Mouse (Mus musculus) urinary bladder, postnatal 14 days (tissue): ENCODE measurements around the gene Cyp3a57.
A peak's percentile ranks its signal among the peaks of the same experiment; 100 is the strongest.
"Not testable (repeated sequence)": the region's sequence is repeated elsewhere in the genome, so short reads cannot be mapped to it uniquely, and the experiment has no call there.

Source experiments
- DNase-seq: peaks from one replicate; pipeline ENCODE4 v3.0.0; 2021; ENCODE audit warnings: low spot score

The Cyp3a57 gene

DNA sequence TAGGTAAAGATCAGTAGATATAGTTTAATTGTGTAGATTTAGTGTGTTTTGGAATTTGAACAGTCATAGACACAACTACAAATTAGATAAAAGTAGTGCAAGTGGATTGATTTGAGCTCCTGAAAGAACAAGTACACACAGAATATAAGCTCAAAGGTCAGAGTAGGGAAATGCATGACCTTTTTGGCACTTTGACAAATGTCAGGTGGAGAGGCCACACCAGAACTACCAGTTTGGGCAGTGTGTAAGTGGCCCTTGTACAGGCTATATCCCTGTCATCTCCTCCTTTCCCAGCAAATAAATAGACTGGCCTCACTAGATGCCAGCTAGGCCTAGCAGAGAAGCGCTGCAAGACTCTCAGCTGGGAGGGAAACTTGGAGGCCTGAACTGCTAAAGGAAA is at the start of gene Cyp3a57:
Gene Cyp3a57, plus strand, starts transcription at position 339 of the 400 bp plus-strand sequence.
- DNase-seq, result peak; percentile 15

DNA sequence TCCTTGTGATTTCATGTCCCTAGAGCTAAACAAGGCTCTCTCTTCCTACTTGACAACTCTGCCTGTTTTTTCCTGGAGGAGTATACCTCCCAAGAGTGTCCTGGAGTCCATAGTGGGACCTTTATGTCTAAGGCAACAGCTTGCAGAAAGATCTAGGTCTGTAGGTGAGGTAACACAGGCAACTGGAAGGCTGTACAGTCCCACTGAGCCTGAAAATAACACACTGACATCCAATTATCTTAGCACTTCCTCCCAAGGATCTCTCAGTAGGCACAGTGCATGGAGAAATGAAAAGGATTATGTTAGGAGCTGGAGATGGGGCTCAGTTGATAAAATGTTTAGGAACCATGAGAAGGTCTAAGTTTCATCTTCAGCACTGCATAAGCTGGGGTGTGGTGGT is 44.6 kb upstream of the Cyp3a57 start:
- no peak for DNase-seq

DNA sequence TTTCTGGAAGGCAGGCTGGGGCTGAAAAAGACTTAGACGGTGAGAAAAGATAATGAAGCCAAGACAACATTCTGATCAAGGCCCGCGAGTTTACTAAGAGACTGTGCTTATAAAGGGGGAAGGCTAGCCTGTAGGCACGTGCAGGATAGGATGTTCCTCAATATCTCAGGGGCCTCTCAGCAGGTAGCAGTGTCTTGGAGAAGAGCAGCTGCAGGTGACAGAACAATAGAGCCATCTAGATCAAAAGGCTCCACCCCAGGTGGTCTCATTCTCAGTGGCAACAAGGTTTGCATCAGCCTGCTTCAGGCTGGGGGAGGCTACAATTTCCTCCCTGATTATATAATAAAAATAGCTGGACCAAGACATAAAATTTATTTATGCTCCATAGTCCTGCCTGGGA is 43.3 kb upstream of the Cyp3a57 start:
- not testable (repeated sequence) for DNase-seq

DNA sequence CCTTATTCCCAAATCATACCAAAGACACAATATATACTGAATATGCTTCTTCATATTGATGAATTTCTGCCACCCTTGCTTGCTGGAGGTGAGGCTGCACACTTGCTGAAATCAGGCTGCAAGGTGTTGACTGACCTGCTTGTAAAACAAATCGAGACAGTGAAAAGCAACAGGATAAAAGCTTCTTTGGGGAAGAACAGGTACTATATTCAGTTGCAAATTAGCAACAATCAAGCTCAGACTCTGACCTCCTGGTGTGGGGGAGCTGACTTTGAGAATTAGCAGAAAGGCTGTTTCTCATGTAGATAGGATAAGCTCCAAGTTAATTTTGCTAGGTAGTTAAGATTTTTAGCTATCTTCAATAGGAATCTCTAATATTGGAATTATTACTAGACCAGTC is 42.7 kb upstream of the Cyp3a57 start:
- no peak for DNase-seq

DNA sequence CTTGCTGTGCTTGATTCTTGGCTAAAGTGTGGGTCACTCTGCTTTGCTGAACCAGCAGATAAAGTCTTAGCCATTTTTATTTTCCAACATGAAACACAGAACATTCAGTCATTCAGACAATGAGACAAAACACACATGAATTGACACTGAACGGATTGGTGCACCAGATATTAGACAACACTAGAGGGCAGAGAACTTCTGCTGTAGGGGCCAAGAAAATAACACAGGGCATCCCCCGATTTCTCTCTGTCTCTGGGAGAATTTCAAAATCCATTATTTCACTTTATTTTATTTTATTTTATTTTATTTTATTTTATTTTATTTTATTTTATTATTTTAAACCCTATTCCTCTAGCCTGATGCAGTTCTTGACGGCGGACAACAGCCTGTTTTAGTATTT is 38.1 kb upstream of the Cyp3a57 start:
- not testable (repeated sequence) for DNase-seq

DNA sequence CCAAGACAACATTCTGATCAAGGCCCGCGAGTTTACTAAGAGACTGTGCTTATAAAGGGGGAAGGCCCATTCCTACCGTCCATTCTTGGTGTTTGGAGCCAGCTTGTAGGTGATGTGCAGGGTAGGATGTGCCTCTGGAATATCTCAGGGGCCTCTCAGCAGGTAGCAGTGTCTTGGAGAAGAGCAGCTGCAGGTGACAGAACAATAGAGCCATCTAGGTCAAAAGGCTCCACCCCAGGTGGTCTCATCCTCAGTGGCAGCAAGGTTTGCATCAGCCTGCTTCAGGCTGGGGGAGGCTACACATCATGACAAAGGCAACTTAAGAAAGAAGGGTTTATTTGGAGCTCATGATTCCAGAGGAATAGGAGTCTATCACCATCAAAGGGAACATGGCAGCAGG is 37.3 kb upstream of the Cyp3a57 start:
- DNase-seq, result not testable (repeated sequence)

DNA sequence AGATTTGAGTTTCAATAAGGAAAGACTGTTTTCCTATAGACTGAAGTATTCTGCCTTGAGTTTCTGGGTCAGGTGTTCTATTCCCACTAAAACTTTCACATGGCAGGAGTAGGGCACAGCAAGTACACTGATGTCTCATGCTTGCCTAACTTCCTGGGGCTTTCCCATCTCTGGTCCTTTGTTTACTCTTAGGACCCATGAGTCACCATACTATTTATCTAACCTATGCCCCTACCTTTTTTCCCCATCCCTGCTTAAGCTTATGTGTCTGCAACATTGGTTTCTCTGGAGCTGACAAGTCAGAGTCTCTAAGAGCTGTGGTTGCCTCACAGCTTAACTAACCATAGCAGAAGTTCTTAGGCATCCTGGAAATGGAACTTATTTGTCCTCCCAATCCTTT is 31.2 kb upstream of the Cyp3a57 start:
- no peak for DNase-seq

DNA sequence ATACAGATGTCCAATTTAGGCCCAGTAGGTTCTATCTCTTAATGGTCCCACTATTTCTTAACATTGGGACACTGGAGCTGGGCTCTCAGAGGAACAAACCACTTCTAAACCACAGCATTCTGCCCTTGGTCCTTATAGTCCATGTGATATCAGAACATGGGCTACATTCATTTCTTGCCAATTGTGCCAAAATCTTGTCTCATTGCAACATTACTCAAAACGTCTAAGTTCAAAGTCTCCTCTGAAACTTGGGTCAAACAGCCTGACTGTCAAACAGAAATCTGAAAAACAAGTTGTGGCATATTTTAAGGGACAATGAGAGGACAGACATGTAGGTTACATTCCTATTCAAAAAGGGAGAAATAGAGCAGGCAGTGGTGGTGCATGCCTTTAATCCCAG is 27.9 kb upstream of the Cyp3a57 start:
- no peak for DNase-seq

DNA sequence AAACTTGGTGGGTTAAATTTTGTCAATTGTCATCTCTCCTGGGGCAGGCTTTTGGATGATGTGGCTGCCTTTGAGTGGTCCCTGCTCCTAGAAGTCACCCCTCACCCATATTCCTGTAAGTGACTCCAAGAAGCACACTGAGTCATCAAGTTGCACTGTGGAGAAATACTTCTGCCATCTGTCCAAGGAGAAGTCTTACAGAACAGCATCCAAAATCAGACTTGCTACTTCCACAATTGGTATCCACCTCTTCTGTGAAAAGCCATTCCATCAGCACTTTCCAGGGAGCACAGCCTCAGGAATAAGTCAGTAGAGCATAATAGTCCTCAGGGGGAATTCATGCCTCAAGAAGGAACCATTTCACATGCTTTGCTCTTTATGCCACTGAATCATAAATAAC is 6.3 kb upstream of the Cyp3a57 start:
- DNase-seq, result not testable (repeated sequence)

DNA sequence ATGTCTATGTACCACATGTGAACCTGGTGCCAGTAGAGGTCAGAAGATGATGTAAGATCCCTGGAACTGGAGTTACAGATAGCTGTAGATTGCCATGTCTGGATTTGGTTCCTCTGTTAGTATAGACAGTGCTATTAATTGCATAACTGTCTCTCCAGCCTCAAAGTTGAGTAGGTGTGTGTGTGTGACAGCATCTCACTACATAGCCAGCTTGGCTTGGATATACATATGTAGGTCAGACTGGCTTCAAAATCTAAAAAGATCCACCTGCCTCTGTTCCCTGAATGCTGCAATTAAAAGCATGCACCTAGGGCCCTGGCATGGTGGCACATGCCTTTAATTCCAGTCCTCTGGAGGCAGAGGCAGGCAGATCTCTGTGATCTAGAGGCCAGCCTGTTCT is 4.6 kb downstream of the Cyp3a57 start:
- DNase-seq, result no peak

DNA sequence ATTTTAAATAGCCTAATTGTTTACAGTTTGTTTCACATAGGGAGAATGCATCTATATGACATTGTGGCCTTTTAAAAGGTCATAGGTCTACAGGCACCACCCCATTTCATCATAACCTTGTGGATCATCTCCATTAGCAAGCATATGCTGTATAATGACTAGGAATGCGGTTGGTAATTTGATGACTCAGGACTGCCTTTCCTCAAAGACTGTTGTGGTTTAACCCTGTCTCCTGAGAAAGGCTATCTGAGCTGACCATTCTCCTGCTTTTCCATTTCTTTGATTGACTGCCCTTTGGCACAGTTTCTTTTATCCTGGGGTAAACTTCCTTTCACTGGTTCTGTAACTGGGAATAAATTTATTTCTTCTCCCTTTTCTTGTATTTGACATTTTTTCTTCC is 8.0 kb downstream of the Cyp3a57 start:
- DNase-seq, result no peak

DNA sequence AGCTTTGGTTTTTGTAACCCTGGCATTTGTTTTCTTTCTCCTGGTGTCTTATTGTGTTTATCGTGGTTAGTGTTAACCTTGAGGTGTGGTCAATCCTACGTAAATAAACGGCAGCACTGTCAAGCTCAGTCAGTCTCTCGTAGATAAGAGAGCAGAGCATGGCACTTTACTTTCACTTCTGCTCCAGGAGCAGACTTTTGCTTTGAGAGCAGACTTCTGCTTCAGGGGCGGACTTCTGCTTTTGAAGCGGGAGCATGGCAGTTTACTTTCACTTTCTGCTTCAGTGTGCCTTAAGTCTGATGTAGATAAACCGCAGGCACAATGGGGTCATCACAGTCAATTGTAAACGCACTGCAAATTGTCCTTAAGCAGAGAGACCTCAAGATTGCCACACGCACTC is 70.3 kb downstream of the Cyp3a57 start:
- not testable (repeated sequence) for DNase-seq

DNA sequence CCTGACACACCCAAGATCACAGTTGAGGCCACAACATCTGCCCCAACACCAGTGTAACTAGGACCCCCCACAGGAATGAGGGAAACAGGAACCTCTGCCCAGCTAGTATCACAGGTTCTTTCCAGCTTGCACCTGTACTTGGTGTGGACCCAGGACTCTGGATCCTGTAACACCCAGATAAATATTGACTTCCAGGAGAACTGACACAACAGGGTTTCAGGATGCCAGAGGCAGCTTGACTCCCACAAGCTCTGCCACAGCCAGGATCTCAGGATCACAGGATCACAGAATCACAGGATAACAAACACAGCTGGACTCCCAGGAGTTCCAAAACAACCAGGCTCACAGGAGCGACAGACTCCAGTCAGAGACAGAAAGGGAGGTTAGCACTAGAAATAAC is 77.2 kb downstream of the Cyp3a57 start:
- no peak for DNase-seq

DNA sequence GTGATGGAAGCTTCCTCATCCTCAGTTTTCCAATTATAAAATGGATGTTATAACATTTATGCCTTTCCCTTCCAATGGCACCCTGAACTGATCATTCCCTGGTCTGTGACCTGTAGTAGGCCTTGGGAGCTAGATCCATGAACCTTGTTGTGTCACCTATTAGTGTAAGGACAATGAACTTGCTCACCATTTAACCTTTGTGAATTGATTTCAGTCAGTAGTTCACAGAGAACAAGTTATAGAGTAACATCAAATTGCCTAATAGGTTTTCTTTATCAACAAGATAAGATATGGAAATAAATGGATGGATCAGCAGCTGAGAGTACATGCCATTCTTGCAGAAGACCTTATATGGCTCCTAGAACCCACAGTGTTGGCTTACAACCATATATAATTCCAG is 85.9 kb downstream of the Cyp3a57 start:
- no peak for DNase-seq

DNA sequence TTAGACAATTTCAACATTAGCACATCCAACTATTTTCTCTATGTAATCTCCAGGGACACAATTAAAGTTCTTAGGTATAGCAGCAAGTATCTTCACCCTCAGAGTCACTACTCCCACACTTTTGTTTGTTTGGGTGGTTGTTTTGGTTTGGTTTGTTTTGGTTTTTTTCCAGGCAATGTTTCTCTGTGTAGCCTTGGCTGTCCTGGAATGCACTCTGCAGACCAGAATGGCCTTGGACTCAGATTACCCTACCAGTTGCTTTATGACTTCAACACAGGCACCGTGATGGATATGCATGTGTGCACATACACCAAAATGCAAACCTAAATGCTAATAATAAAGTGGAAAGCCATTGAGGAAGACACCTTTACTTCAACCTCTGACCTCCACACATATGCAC is 88.6 kb downstream of the Cyp3a57 start:
- no peak for DNase-seq
